Mouse (Mus musculus) heart, adult 9 months (tissue): ENCODE data around the gene Ttc39b.
A peak's percentile ranks its signal among the peaks of the same experiment; 100 is the strongest.
"Not testable (repeated sequence)": the region's sequence is repeated elsewhere in the genome, so short reads cannot be mapped to it uniquely, and the experiment has no call there.

ENCODE experiments used
- DNase-seq, 2 experiments: peaks; one replicate each; pipeline ENCODE4 v3.0.0; 2022; ENCODE audit warnings: low spot score in 2 of 2

Ttc39b gene

GRCm38 (mm10) chr4:83274241-83274640, 49.8 kb downstream of the Ttc39b start:
- no peak for DNase-seq

- DNase-seq: peak; percentile 37 to 54
Observed at GRCm38 (mm10) chr4:83273616-83274050, 50.4 kb downstream of the Ttc39b start.

- no peak for DNase-seq
Observed at GRCm38 (mm10) chr4:83272917-83273615, 51.0 kb downstream of the Ttc39b start.

- no peak for DNase-seq
Observed at GRCm38 (mm10) chr4:83270481-83270880, 53.6 kb downstream of the Ttc39b start.

- no peak for DNase-seq
Observed at GRCm38 (mm10) chr4:83269614-83270013, 54.4 kb downstream of the Ttc39b start.

- DNase-seq: no peak
Observed at GRCm38 (mm10) chr4:83265926-83266692, 57.9 kb downstream of the Ttc39b start.

GRCm38 (mm10) chr4:83264832-83265231, 59.2 kb downstream of the Ttc39b start:
- no peak for DNase-seq

- DNase-seq: no peak
Observed at GRCm38 (mm10) chr4:83261998-83262397, 62.1 kb downstream of the Ttc39b start.

- DNase-seq: no peak
Observed at GRCm38 (mm10) chr4:83259690-83260089, 64.4 kb downstream of the Ttc39b start.

GRCm38 (mm10) chr4:83258273-83258672, 65.8 kb downstream of the Ttc39b start:
- DNase-seq: no peak

GRCm38 (mm10) chr4:83257279-83258260, 66.5 kb downstream of the Ttc39b start:
- no peak for DNase-seq

- peak; percentile 32 to 62 for DNase-seq
Observed at GRCm38 (mm10) chr4:83256779-83257178, 67.3 kb downstream of the Ttc39b start.

GRCm38 (mm10) chr4:83254941-83255340, 69.1 kb downstream of the Ttc39b start:
- DNase-seq: no peak

GRCm38 (mm10) chr4:83253679-83254078, 70.4 kb downstream of the Ttc39b start:
- DNase-seq: no peak

GRCm38 (mm10) chr4:83243706-83244105, 80.3 kb downstream of the Ttc39b start:
- DNase-seq: no peak

GRCm38 (mm10) chr4:83241630-83242029, 82.4 kb downstream of the Ttc39b start:
- no peak for DNase-seq

- no peak for DNase-seq
Observed at GRCm38 (mm10) chr4:83237656-83238055, 86.4 kb downstream of the Ttc39b start.

- DNase-seq: not testable (repeated sequence)
Observed at GRCm38 (mm10) chr4:83235304-83235703, 88.8 kb downstream of the Ttc39b start.

- DNase-seq: no peak
Observed at GRCm38 (mm10) chr4:83234739-83235138, 89.3 kb downstream of the Ttc39b start.

- no peak for DNase-seq
Observed at GRCm38 (mm10) chr4:83234132-83234531, 89.9 kb downstream of the Ttc39b start.

GRCm38 (mm10) chr4:83233181-83234123, 90.6 kb downstream of the Ttc39b start:
- DNase-seq: no peak
